Mouse (Mus musculus): ENCODE measurements around the gene Opn4. TPM values are rescaled to one million over a fixed set of nuclear protein-coding genes. Genes with fewer than 3 reads are reported as not detected.

Opn4 gene
- polyA plus RNA-seq, 1 experiment from 2014 or later = 0.20 TPM

DNA sequence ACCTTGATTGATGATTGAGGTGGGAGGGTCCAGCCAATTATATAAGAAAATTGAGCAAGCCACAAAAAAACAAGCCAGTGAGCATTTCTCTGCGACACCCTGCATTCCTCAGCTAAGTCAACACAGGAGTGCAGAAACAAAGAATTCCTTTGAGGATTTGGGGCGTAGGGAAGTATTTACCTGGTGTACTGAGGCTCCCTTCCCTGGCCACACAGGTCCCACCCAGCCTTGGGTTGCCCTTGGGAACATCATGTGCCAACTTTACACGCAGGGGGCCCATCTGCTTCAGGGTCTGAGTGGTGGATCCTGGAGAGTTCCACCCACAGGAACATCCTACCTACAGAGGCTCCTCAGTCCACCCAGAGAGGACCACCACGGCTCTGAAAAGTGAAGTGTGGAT is 15.7 kb upstream of the Opn4 start:
- Histone ChIP-seq H3K36me3 (no peaks in the 10 kb centered on the region), H3K27me3 (peaks cover 30% of the 10 kb centered on the region), H3K4me3 (no peak overlapping the region), H3K9ac (no peak overlapping the region), H3K4me1 (peaks cover 9% of the 10 kb centered on the region; the same call in 1 of the 2 replicates), H3K27ac (no peak overlapping the region), H3K9me3 (no peaks in the 10 kb centered on the region), H3K4me2 (no peak overlapping the region)
- peak; percentile 68 for ATAC-seq (ENCODE audit: insufficient number of reproducible peaks, low FRiP score, low TSS enrichment, low read depth)
- WGBS = 37% methylated on average over 4 of the region's 4 CpGs

DNA sequence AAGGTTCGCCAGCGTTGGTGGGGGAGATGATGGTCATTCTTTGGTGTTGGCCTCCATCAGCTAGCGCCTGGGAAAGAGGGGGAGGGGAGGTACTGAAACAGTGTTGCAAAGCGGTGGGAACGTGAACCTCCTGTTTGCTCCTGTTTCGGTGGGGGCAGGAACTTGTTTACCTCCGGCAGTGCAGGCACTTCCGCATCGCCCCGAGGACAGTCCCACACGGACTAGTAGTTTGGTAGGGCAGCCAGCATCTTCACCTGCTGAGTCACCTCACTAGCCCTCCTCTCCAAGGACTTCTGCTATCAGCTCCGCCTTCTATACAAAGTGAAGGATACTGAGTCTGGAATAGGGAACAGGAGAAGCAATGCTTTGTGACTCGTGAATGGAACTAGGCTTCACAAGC is 15.1 kb upstream of the Opn4 start:
- WGBS = 2% methylated on average over 13 of the region's 13 CpGs

DNA sequence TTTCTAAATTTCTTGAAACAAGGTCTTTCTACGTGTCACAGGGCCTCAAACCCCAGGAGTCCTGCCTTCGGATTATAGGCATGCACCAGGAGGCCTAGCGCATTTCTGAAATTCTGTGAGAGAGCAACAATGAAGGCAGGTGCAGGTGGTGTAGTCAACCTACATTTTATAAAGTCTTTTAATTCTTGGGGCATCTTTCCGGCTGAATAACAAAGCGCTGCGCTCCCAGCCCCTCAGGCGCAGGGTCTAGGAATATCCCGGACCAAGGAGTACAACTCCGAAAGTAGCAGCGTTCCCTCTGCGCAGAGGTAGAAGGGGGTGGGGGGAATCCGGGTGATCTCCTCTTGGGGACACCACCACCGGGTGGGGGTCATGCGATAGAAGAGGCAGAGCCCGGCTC is 14.6 kb upstream of the Opn4 start:
- peak overlapping the region; percentile 14; the same call in 1 of the 2 replicates for H3K4me3 ChIP-seq
- H3K27me3 ChIP-seq = peaks cover 30% of the 10 kb centered on the region
- no peaks in the 10 kb centered on the region for H3K36me3 ChIP-seq
- peaks cover 9% of the 10 kb centered on the region; the same call in 1 of the 2 replicates for H3K4me1 ChIP-seq
- peak overlapping the region; percentile 39 for H3K4me2 ChIP-seq
- no peak overlapping the region for H3K27ac ChIP-seq
- ATAC-seq (ENCODE audit: insufficient number of reproducible peaks, low FRiP score, low TSS enrichment, low read depth) = no peak
- 12% methylated on average over 15 of the region's 15 CpGs for WGBS
- no peak overlapping the region for H3K9ac ChIP-seq
- H3K9me3 ChIP-seq = no peaks in the 10 kb centered on the region

More for the DNA sequence above, 15.1 kb upstream of the Opn4 start:
- no peak for ATAC-seq (ENCODE audit: insufficient number of reproducible peaks, low FRiP score, low TSS enrichment, low read depth)
- Histone ChIP-seq H3K27ac (no peak overlapping the region), H3K9ac (no peak overlapping the region), H3K4me2 (peak overlapping the region; percentile 39), H3K9me3 (no peaks in the 10 kb centered on the region), H3K27me3 (peaks cover 30% of the 10 kb centered on the region), H3K36me3 (no peaks in the 10 kb centered on the region), H3K4me3 (peak overlapping the region; percentile 14; the same call in 1 of the 2 replicates), H3K4me1 (peaks cover 9% of the 10 kb centered on the region; the same call in 1 of the 2 replicates)

- Histone ChIP-seq H3K4me1 (peaks cover 9% of the 10 kb centered on the region; the same call in 1 of the 2 replicates), H3K27me3 (peaks cover 30% of the 10 kb centered on the region), H3K9me3 (no peaks in the 10 kb centered on the region), H3K9ac (no peak overlapping the region), H3K36me3 (no peaks in the 10 kb centered on the region), H3K27ac (no peak overlapping the region), H3K4me3 (no peak overlapping the region), H3K4me2 (no peak overlapping the region)
- no peak for ATAC-seq (ENCODE audit: insufficient number of reproducible peaks, low FRiP score, low TSS enrichment, low read depth)
- WGBS = 52% methylated on average over 6 of the region's 6 CpGs
These were observed 13.6 kb upstream of the Opn4 start for GRCm38 (mm10) chr14:34613523-34613922.

DNA sequence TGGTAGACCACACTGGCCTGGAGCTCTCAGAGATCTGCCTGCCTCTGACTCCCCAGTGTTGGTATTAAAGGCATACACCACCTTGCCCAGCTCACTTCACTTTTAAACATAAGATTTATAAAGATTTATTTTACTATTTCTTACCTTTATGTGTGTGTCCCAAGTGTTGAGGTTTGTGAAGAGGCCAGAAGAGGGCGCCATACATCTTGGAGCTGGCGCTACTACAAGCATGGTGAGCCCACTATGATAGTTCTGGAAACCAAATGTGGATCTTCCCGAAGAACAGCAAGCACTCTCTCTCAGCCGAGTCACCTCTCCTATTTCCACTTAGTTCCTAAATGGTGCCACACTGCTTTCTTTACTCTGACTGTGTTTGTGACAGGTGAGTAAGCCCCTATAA is 12.3 kb upstream of the Opn4 start:
- H3K9ac ChIP-seq = no peak overlapping the region
- 42% methylated on average over 4 of the region's 4 CpGs for WGBS
- H3K4me1 ChIP-seq = peaks cover 14% of the 10 kb centered on the region
- H3K27me3 ChIP-seq = peaks cover 30% of the 10 kb centered on the region
- H3K27ac ChIP-seq = no peak overlapping the region
- no peaks in the 10 kb centered on the region for H3K36me3 ChIP-seq
- H3K4me2 ChIP-seq = no peak overlapping the region
- no peak for ATAC-seq (ENCODE audit: insufficient number of reproducible peaks, low FRiP score, low TSS enrichment, low read depth)
- no peaks in the 10 kb centered on the region for H3K9me3 ChIP-seq
- no peak overlapping the region for H3K4me3 ChIP-seq

DNA sequence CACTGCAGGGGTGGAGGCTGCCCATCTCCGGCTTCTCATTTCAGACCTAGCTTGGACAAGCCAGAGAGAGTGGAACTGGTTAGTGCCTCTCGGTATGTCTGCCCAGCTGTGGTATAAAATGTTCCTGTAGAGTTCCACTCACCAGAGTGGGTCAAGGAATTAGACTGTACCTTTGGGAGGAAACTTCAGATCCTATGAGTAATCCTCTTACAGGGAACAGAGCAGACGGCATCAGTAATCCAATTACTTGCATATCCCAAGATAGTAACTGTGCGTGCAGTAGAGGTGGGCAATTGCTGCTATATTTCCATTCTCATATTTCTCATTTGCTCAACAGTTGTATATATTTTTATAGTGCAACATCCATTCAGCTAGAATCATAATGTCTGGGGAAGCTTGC is 11.6 kb upstream of the Opn4 start:
- H3K4me2 ChIP-seq = no peak overlapping the region
- no peak overlapping the region for H3K9ac ChIP-seq
- 82% methylated on average over 4 of the region's 4 CpGs for WGBS
- no peak overlapping the region for H3K4me3 ChIP-seq
- H3K27me3 ChIP-seq = peaks cover 30% of the 10 kb centered on the region
- H3K27ac ChIP-seq = no peak overlapping the region
- no peaks in the 10 kb centered on the region for H3K9me3 ChIP-seq
- ATAC-seq (ENCODE audit: insufficient number of reproducible peaks, low FRiP score, low TSS enrichment, low read depth) = no peak
- no peaks in the 10 kb centered on the region for H3K36me3 ChIP-seq
- H3K4me1 ChIP-seq = peaks cover 15% of the 10 kb centered on the region

GRCm38 (mm10) chr14:34601910-34602309 is 2.0 kb upstream of the Opn4 start:
- no peak overlapping the region for H3K9ac ChIP-seq
- no peaks in the 10 kb centered on the region for H3K9me3 ChIP-seq
- no peaks in the 10 kb centered on the region for H3K27me3 ChIP-seq
- ATAC-seq (ENCODE audit: insufficient number of reproducible peaks, low FRiP score, low TSS enrichment, low read depth) = no peak
- no peak overlapping the region for H3K4me2 ChIP-seq
- WGBS = 88% methylated on average over 7 of the region's 7 CpGs
- H3K36me3 ChIP-seq = no peaks in the 10 kb centered on the region
- no peaks in the 10 kb centered on the region for H3K4me1 ChIP-seq
- no peak overlapping the region for H3K27ac ChIP-seq
- H3K4me3 ChIP-seq = no peak overlapping the region

DNA sequence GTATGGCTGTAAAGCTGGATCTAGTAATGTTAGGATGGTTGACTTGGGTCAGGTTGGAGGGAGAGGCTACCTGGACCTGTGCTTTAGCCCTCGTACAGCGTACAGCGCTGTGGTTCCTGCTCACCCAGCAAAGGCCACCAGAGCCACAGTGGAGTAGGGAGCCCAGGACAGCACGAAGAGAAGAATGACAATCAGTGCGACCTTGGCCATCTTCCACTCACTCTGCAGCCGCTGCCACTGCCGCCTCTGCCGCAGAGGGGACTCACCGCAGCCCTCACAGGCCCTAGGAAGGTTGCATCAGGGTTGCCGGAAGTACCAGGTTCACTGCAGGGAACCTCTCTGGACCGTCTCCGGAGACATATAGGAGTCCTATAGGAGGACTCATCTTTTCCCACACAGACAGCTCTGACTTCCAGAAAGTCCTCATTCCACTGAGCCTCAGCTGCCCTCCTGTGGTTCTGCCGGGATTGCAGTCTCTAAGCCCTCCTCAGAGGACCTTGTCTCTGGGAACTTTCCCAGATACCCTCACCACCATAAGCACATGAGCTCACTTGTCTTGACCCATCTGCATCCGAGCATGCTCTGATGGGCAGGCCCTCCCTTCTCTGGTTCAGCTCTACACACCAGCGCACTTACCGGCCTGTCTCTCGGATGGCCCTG is 4.2 kb downstream of the Opn4 start:
- H3K4me1 ChIP-seq = no peaks in the 10 kb centered on the region
- no peaks in the 10 kb centered on the region for H3K9me3 ChIP-seq
- ATAC-seq (ENCODE audit: insufficient number of reproducible peaks, low FRiP score, low TSS enrichment, low read depth) = no peak
- no peak overlapping the region for H3K9ac ChIP-seq
- WGBS = 84% methylated on average over 17 of the region's 17 CpGs
- no peaks in the 10 kb centered on the region for H3K27me3 ChIP-seq
- no peaks in the 10 kb centered on the region for H3K36me3 ChIP-seq
- H3K27ac ChIP-seq = no peak overlapping the region
- no peak overlapping the region for H3K4me2 ChIP-seq
- H3K4me3 ChIP-seq = no peak overlapping the region

DNA sequence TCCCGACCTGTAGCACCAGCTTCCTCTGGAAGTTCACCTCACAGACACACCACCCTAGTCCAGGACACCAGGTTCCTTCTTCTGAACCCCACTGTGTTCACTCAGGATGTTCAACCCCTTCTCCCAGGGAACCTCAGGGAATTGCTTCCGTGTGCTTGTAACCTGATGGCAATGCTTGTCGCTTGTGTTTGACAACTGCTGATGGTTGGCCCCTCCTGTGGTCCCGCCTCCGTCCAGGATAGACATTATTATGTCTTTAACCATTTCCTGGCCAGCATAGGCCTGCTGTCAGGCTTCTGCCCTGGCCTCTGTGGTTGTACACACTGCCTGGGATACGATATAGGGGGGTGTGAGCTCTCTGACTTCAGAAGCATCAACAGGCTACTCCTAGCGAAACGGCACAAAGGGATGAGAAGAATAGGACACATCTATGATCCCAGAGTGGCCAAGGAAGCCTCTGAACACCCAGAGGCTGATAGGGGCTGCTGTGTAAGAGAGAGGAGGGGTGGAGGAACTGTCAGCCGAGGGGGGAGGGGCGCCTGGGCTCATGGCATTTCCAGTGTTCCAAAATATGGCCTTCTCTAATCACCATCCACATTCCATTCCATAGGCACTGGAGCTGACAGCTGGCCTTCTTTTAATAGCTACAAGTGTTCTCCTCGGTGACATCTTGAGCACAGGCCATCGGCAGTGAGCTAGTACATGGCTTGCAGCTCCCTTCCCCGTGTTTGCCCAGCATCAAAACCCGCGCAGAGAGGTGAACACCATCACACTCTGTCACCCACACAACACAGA is 8.0 kb downstream of the Opn4 start:
- no peak overlapping the region for H3K9ac ChIP-seq
- no peaks in the 10 kb centered on the region for H3K9me3 ChIP-seq
- H3K36me3 ChIP-seq = no peaks in the 10 kb centered on the region
- 57% methylated on average over 15 of the region's 15 CpGs for WGBS
- H3K27me3 ChIP-seq = no peaks in the 10 kb centered on the region
- 0 out of 2 replicates have a peak overlapping the region, but pooled peaks have one; percentile 34 for H3K27ac ChIP-seq
- no peak overlapping the region for H3K4me2 ChIP-seq
- ATAC-seq (ENCODE audit: insufficient number of reproducible peaks, low FRiP score, low TSS enrichment, low read depth) = no peak
- peaks cover 5% of the 10 kb centered on the region for H3K4me1 ChIP-seq
- no peak overlapping the region for H3K4me3 ChIP-seq

- WGBS = 65% methylated on average over 24 of the region's 24 CpGs
- Histone ChIP-seq H3K27me3 (no peaks in the 10 kb centered on the region), H3K4me3 (no peak overlapping the region), H3K9me3 (no peaks in the 10 kb centered on the region), H3K36me3 (no peaks in the 10 kb centered on the region), H3K9ac (no peak overlapping the region), H3K4me1 (peaks cover 5% of the 10 kb centered on the region), H3K4me2 (no peak overlapping the region), H3K27ac (no peak overlapping the region)
- no peak for ATAC-seq (ENCODE audit: insufficient number of reproducible peaks, low FRiP score, low TSS enrichment, low read depth)
These were observed 8.9 kb downstream of the Opn4 start for GRCm38 (mm10) chr14:34590743-34591675.

GRCm38 (mm10) chr14:34590017-34590570 is 9.8 kb downstream of the Opn4 start:
- Histone ChIP-seq H3K36me3 (no peaks in the 10 kb centered on the region), H3K4me2 (no peak overlapping the region), H3K27ac (no peak overlapping the region), H3K4me3 (no peak overlapping the region), H3K4me1 (peaks cover 5% of the 10 kb centered on the region), H3K9ac (no peak overlapping the region), H3K27me3 (no peaks in the 10 kb centered on the region), H3K9me3 (no peaks in the 10 kb centered on the region)
- WGBS = 89% methylated on average over 5 of the region's 5 CpGs
- no peak for ATAC-seq (ENCODE audit: insufficient number of reproducible peaks, low FRiP score, low TSS enrichment, low read depth)

Measured in limb, embryonic 15.5 days (tissue).